Mouse (Mus musculus): ENCODE measurements around the gene Snrpc.

DNA sequence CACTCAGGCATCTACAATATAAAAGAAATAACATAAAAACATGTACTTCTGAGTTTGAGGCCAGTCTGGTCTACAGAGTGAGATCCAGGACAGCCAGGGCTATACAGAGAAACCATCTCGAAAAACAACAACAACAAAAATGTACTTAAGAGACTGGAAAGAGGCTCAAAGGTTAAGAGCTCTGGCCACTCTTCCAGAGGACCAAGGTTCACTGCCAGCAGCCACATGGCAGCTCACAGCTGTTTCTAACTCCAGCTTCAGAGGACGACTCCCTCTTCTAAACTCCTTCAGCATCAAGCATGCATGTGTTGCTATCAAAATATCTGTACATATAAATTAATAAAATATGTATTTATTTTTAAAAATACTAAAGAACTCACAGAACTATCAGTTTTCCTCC, 46.4 kb upstream of the Snrpc start:
- TF ChIP-seq POLR2A (IDR thresholded peaks at IDR 0.05; ENCODE audit: low read depth, low read length) (no peak), CTCF (IDR thresholded peaks at IDR 0.05; ENCODE audit: extremely low read depth, insufficient read length, insufficient replicate concordance, low read depth, low read length) (no peak)
